ENCODE assay signal across 19 mouse cellular contexts in the genomic region with DNA sequence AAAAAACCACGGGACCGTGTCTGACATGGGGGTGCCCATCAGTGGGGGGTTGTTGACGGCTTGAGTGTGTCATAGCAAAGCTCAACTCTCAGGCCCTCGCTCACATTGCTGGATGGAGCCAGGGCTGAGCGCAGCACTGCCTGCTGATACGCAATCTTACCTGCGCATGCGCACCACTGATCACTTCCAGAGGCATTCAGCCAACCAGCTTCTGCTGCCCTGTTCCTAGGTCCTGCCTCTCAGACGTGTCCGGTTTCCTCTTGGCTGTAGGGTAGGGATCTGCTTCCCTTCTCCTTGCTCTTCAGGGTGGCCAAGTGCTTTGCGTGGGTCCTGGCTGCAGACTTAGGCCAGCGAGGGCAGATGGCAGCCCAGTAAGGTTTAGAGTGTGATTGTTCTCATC.
DNase-seq lines count a peak whose midpoint lies in the region; ATAC-seq and TF ChIP-seq lines count a peak whose summit lies in the region.
"Had no signal": no experiment of that assay in that cellular context is flagged by ENCODE, and none has a peak within 500 bp of the region (broad histone marks: within the 10 kb centered on the region; RNA-seq: fewer than 3 reads in every experiment).

No protein-coding gene starts in this region.

- no peak overlapping the region for H3K27ac ChIP-seq in gastrocnemius, adult 2 months
- no peak overlapping the region for H3K27ac ChIP-seq in testis, adult 2 months (ENCODE audit: control insufficient read depth, insufficient read depth, low read depth, low read length)
- no peak overlapping the region for H3K27ac ChIP-seq in hindbrain, embryonic 12.5 days
- H3K27ac ChIP-seq: embryonic facial prominence, embryonic 10.5 days; embryonic facial prominence, embryonic 12.5 days; forebrain, embryonic 13.5 days; forebrain, embryonic 15.5 days had no signal

- no peak overlapping the region for H3K4me2 ChIP-seq in hindbrain, embryonic 12.5 days (replicated peaks)
- H3K4me2 ChIP-seq: embryonic facial prominence, embryonic 12.5 days; forebrain, embryonic 13.5 days; forebrain, embryonic 15.5 days had no signal

- no peaks in the 10 kb centered on the region for H3K9me3 ChIP-seq in hindbrain, embryonic 12.5 days (replicated peaks)
- H3K9me3 ChIP-seq: embryonic facial prominence, embryonic 10.5 days; embryonic facial prominence, embryonic 12.5 days; forebrain, embryonic 13.5 days; forebrain, embryonic 15.5 days had no signal

- TF ChIP-seq POLR2A in testis, adult 2 months (IDR thresholded peaks at IDR 0.05; ENCODE audit: control insufficient read depth, low read depth, low read length): no peak

- no peak for TF ChIP-seq CTCF in gastrocnemius, adult 2 months (IDR thresholded peaks at IDR 0.05)
- TF ChIP-seq CTCF in testis, adult 2 months (IDR thresholded peaks at IDR 0.05; ENCODE audit: control insufficient read depth, insufficient read depth, insufficient replicate concordance, low read depth, low read length): no peak

- H3K36me3 ChIP-seq in testis, adult 2 months (ENCODE audit: control insufficient read depth, insufficient read depth, low read length): no peaks in the 10 kb centered on the region
- no peaks in the 10 kb centered on the region for H3K36me3 ChIP-seq in hindbrain, embryonic 12.5 days
- H3K36me3 ChIP-seq: embryonic facial prominence, embryonic 10.5 days; embryonic facial prominence, embryonic 12.5 days; forebrain, embryonic 15.5 days had no signal

- no peak overlapping the region for H3K4me3 ChIP-seq in gastrocnemius, adult 2 months
- H3K4me3 ChIP-seq in testis, adult 2 months (ENCODE audit: control insufficient read depth, low read depth, low read length): peak overlapping the region; percentile 41
- no peak overlapping the region for H3K4me3 ChIP-seq in hindbrain, embryonic 12.5 days
- H3K4me3 ChIP-seq: embryonic facial prominence, embryonic 10.5 days; embryonic facial prominence, embryonic 12.5 days; forebrain, embryonic 13.5 days; forebrain, embryonic 15.5 days had no signal

- 91% methylated on average over 12 of the region's 12 CpGs for WGBS in hindbrain, embryonic 12.5 days

- no peak for ATAC-seq in hindbrain, embryonic 12.5 days (ENCODE audit: low FRiP score)
- ATAC-seq: activated CD4-positive, CD25-positive, alpha-beta regulatory T cell, adult 4 months; forebrain, embryonic 13.5 days; forebrain, embryonic 15.5 days had no signal

- intact Hi-C loops in gastrocnemius, adult 2 months (cut with DNase I): no loop called here

- H3K27me3 ChIP-seq in testis, adult 2 months (ENCODE audit: control insufficient read depth, insufficient read depth, low read length): no peaks in the 10 kb centered on the region
- H3K27me3 ChIP-seq in hindbrain, embryonic 12.5 days: peaks cover 15% of the 10 kb centered on the region; the same call in 1 of the 2 replicates

- peak; percentile 35 for DNase-seq in gastrocnemius, adult 2 months
- no peak for DNase-seq in gastrocnemius, postnatal 10 days
- no peak for DNase-seq in testis, postnatal 10 days (ENCODE audit: low spot score)
- DNase-seq in skeletal muscle tissue, adult 2 months (ENCODE audit: low read depth, low spot score): peak; percentile 75
- DNase-seq: adrenal gland, adult 8-10 months; adrenal gland, postnatal 14 days; adrenal gland, postnatal 36 days; cerebellum, adult 11-12 months; cerebellum, adult 2 months; cerebellum, adult 9-10 months; cerebellum, postnatal 10 days; cerebellum, postnatal 25 days had no signal

- no peak overlapping the region for H3K9ac ChIP-seq in hindbrain, embryonic 12.5 days
- H3K9ac ChIP-seq: embryonic facial prominence, embryonic 12.5 days; forebrain, embryonic 13.5 days; forebrain, embryonic 15.5 days had no signal

- peaks cover 4% of the 10 kb centered on the region; the same call in 1 of the 2 replicates for H3K4me1 ChIP-seq in testis, adult 2 months (ENCODE audit: control insufficient read depth, insufficient read depth, low read length)
- H3K4me1 ChIP-seq in hindbrain, embryonic 12.5 days: no peaks in the 10 kb centered on the region
- H3K4me1 ChIP-seq: embryonic facial prominence, embryonic 12.5 days had no signal

Comparison
In these comparisons a context has a peak if more than half of its experiments do, and no peak if none do; other contexts are left out.
1. DNase-seq: peak in gastrocnemius, adult 2 months (single experiment) and skeletal muscle tissue, adult 2 months (single experiment); none in gastrocnemius, postnatal 10 days (single experiment) and testis, postnatal 10 days (single experiment).